In genomic region chr5:121817551-121817950, GRCm38 (mm10) we compare ENCODE assay signal across 17 mouse cellular contexts.
"Had no signal": no experiment of that assay in that cellular context is flagged by ENCODE, and none has a peak within 500 bp of the region (broad histone marks: within the 10 kb centered on the region; RNA-seq: fewer than 3 reads in every experiment).

No protein-coding gene starts in this region.

- H3K27me3 ChIP-seq: liver, embryonic 12.5 days; lung, embryonic 15.5 days; megakaryocyte, embryonic 14.5 days; midbrain, embryonic 13.5 days; neural tube, embryonic 15.5 days had no signal

- DNase-seq: kidney, adult 9 months; kidney, postnatal 4 days; liver, postnatal 0 days; lung, postnatal 14 days; right cerebral cortex, adult 18-20 months; right cerebral cortex, postnatal 25 days; thymus, adult 18-20 months; thymus, postnatal 14 days had no signal

- H3K9ac ChIP-seq: liver, embryonic 12.5 days; liver, postnatal 0 days; lung, embryonic 15.5 days; midbrain, embryonic 13.5 days; neural tube, embryonic 15.5 days had no signal

- H3K4me2 ChIP-seq: liver, embryonic 12.5 days; lung, embryonic 15.5 days; midbrain, embryonic 13.5 days; neural tube, embryonic 15.5 days had no signal

- H3K27ac ChIP-seq: kidney, postnatal 0 days; left cerebral cortex, adult 2 months; limb, embryonic 10.5 days; liver, embryonic 12.5 days; lung, embryonic 15.5 days; macrophage; midbrain, embryonic 13.5 days; neural tube, embryonic 15.5 days had no signal

- H3K4me1 ChIP-seq: midbrain, embryonic 13.5 days had no signal

- H3K4me3 ChIP-seq: left cerebral cortex, adult 2 months; limb, embryonic 10.5 days; liver, embryonic 12.5 days; lung, embryonic 15.5 days; megakaryocyte, embryonic 14.5 days; midbrain, embryonic 13.5 days; neural tube, embryonic 15.5 days had no signal

- ATAC-seq: liver, embryonic 12.5 days; liver, postnatal 0 days; midbrain, embryonic 13.5 days had no signal

- H3K9me3 ChIP-seq: limb, embryonic 10.5 days; liver, embryonic 12.5 days; lung, embryonic 15.5 days; megakaryocyte, embryonic 14.5 days; midbrain, embryonic 13.5 days; neural tube, embryonic 15.5 days had no signal
